In the genomic region with DNA sequence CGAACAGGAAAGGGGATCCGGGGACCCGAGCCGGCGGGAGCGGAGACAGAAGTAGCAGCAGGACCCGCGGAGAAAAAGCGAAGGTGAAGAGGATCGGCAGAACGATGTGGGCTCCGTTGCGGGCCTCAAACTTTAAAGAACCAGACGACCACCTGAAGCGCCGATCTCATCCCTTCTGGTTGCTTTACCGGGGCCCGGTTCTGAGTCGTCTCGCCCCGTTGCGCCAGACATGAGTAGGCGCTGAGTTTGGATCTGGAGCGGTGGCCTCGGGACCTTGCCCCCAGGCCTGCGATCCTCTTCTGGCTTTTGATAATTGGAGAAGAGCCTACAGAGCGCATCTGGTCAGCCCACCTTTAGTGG, we compare ENCODE assay signal across 8 mouse cellular contexts. TPM values are rescaled to one million over a fixed set of nuclear protein-coding genes. Genes with fewer than 3 reads are reported as not detected.
DNase-seq lines count a peak whose midpoint lies in the region; ATAC-seq lines count a peak whose summit lies in the region.
"Had no signal": no experiment of that assay in that cellular context is flagged by ENCODE, and none has a peak within 500 bp of the region (broad histone marks: within the 10 kb centered on the region; RNA-seq: fewer than 3 reads in every experiment).

No protein-coding gene starts in this region.

- H3K4me2 ChIP-seq in liver, embryonic 11.5 days: peak overlapping the region; percentile 69
- H3K4me2 ChIP-seq in forebrain, embryonic 13.5 days: peak overlapping the region; percentile 81
- peak overlapping the region; percentile 99 for H3K4me2 ChIP-seq in limb, embryonic 12.5 days
- peak overlapping the region; percentile 99 for H3K4me2 ChIP-seq in stomach, embryonic 14.5 days (replicated peaks; ENCODE audit: low read depth, low read length)

- peak overlapping the region; percentile 47 for H3K4me3 ChIP-seq in liver, embryonic 11.5 days (ENCODE audit: low read depth, low read length)
- H3K4me3 ChIP-seq in forebrain, embryonic 13.5 days: peak overlapping the region; percentile 94
- peak overlapping the region; percentile 60 for H3K4me3 ChIP-seq in limb, embryonic 12.5 days (replicated peaks)
- H3K4me3 ChIP-seq in stomach, embryonic 14.5 days (ENCODE audit: low read depth, low read length): peak overlapping the region; percentile 62

- no peaks in the 10 kb centered on the region for H3K9me3 ChIP-seq in liver, embryonic 11.5 days (ENCODE audit: control insufficient read depth, low read length)
- H3K9me3 ChIP-seq in forebrain, embryonic 13.5 days (replicated peaks): no peaks in the 10 kb centered on the region
- H3K9me3 ChIP-seq in limb, embryonic 12.5 days: no peaks in the 10 kb centered on the region
- H3K9me3 ChIP-seq in stomach, embryonic 14.5 days (ENCODE audit: control insufficient read depth, low read depth, low read length): no peaks in the 10 kb centered on the region

- H3K4me1 ChIP-seq in liver, embryonic 11.5 days (replicated peaks; ENCODE audit: control insufficient read depth, insufficient read depth, low read length): no peaks in the 10 kb centered on the region
- H3K4me1 ChIP-seq in forebrain, embryonic 13.5 days: peaks cover 48% of the 10 kb centered on the region
- peaks cover 14% of the 10 kb centered on the region for H3K4me1 ChIP-seq in limb, embryonic 12.5 days (replicated peaks)
- H3K4me1 ChIP-seq in stomach, embryonic 14.5 days (ENCODE audit: control insufficient read depth, insufficient read depth, low read length): peaks cover 4% of the 10 kb centered on the region; the same call in 1 of the 2 replicates

- H3K27ac ChIP-seq in liver, embryonic 11.5 days (ENCODE audit: low read depth, low read length): no peak overlapping the region
- peak overlapping the region; percentile 89 for H3K27ac ChIP-seq in forebrain, embryonic 13.5 days
- no peak overlapping the region for H3K27ac ChIP-seq in limb, embryonic 12.5 days
- no peak overlapping the region for H3K27ac ChIP-seq in stomach, embryonic 14.5 days (ENCODE audit: low read length)

- peak; percentile 36 for DNase-seq in liver, embryonic 11.5 days (ENCODE audit: low spot score)
- DNase-seq in liver: no peak
- no peak for DNase-seq in frontal cortex, postnatal 36 days (ENCODE audit: low spot score in 2 of 2)
- DNase-seq in left cerebral cortex, postnatal 36 days (ENCODE audit: low spot score in 2 of 2): no peak

- no peak overlapping the region for H3K9ac ChIP-seq in liver, embryonic 11.5 days (ENCODE audit: low read depth, low read length)
- H3K9ac ChIP-seq in forebrain, embryonic 13.5 days: peak overlapping the region; percentile 97
- peak overlapping the region; percentile 69 for H3K9ac ChIP-seq in limb, embryonic 12.5 days (replicated peaks)
- H3K9ac ChIP-seq in stomach, embryonic 14.5 days (replicated peaks; ENCODE audit: low read depth, low read length): no peak overlapping the region; the same call in 1 of the 2 replicates

- no peaks in the 10 kb centered on the region for H3K36me3 ChIP-seq in liver, embryonic 11.5 days (ENCODE audit: control insufficient read depth, insufficient read depth, low read length)
- H3K36me3 ChIP-seq in forebrain, embryonic 13.5 days (ENCODE audit: poor library complexity, severe bottlenecking): peaks cover 25% of the 10 kb centered on the region
- no peaks in the 10 kb centered on the region for H3K36me3 ChIP-seq in limb, embryonic 12.5 days
- H3K36me3 ChIP-seq in stomach, embryonic 14.5 days (ENCODE audit: control insufficient read depth, insufficient read depth, low read length): no peaks in the 10 kb centered on the region

- intact Hi-C loops in left cerebral cortex, postnatal 36 days (cut with DNase I): loop anchor here (5.0 kb wide), 2 partner anchors 50 to 120 kb away; no protein-coding TSS in a partner anchor

- WGBS in liver, embryonic 11.5 days: 3% methylated on average over 27 of the region's 27 CpGs
- under 1% methylated on average over 27 of the region's 27 CpGs for WGBS in forebrain, embryonic 13.5 days
- under 1% methylated on average over 27 of the region's 27 CpGs for WGBS in limb, embryonic 12.5 days
- 2% methylated on average over 26 of the region's 27 CpGs for WGBS in stomach, embryonic 14.5 days

- no peak for ATAC-seq in liver, embryonic 11.5 days (replicated peaks; ENCODE audit: low FRiP score)
- 0 out of 2 replicates have a peak, but pooled peaks have one; percentile 3 for ATAC-seq in forebrain, embryonic 13.5 days
- ATAC-seq in limb, embryonic 12.5 days (ENCODE audit: insufficient number of reproducible peaks, insufficient read depth, low FRiP score, low TSS enrichment, low read depth): no peak
- ATAC-seq in stomach, embryonic 14.5 days (ENCODE audit: insufficient number of reproducible peaks, insufficient read depth, low FRiP score, low read depth): no peak

- H3K27me3 ChIP-seq in liver, embryonic 11.5 days (replicated peaks; ENCODE audit: control insufficient read depth, insufficient read depth, low read length): peaks cover 78% of the 10 kb centered on the region
- peaks cover 2% of the 10 kb centered on the region; the same call in 1 of the 2 replicates for H3K27me3 ChIP-seq in forebrain, embryonic 13.5 days
- peaks cover 82% of the 10 kb centered on the region for H3K27me3 ChIP-seq in limb, embryonic 12.5 days
- H3K27me3 ChIP-seq in stomach, embryonic 14.5 days (ENCODE audit: control insufficient read depth, insufficient read depth, low read length): peaks cover 19% of the 10 kb centered on the region

RNA-seq across cellular contexts. Expression of a gene that starts 1.5 kb away (rescaled TPM):
- 0.88 and 1.4 TPM in 2 replicates for polyA plus RNA-seq in liver, embryonic 11.5 days (2014; fragmentation: Nextera tagmentation; extraction: Ambion mirVana)
- 40.8 and 41.7 TPM in 2 replicates for polyA plus RNA-seq in forebrain, embryonic 13.5 days (2015; fragmentation: Nextera tagmentation; extraction: Ambion mirVana)
- polyA plus RNA-seq in limb, embryonic 12.5 days (2016; fragmentation: Nextera tagmentation; extraction: Ambion mirVana): 9.4 and 10.0 TPM in 2 replicates
- polyA plus RNA-seq in stomach, embryonic 14.5 days (2014; fragmentation: Nextera tagmentation; extraction: Ambion mirVana): 5.2 and 6.1 TPM in 2 replicates
- 10 to 100 TPM; 12.7 to 20.4 TPM for total RNA-seq in left cerebral cortex, postnatal 36 days (2021)
- total RNA-seq: common myeloid progenitor, adult 5-6 weeks had no signal

RNA-seq across cellular contexts. Expression of a gene that starts 51.7 kb away (rescaled TPM):
- polyA plus RNA-seq in liver, embryonic 11.5 days (2014; fragmentation: Nextera tagmentation; extraction: Ambion mirVana): 22.6 and 24.6 TPM in 2 replicates
- 10.4 and 11.8 TPM in 2 replicates for polyA plus RNA-seq in forebrain, embryonic 13.5 days (2015; fragmentation: Nextera tagmentation; extraction: Ambion mirVana)
- 24.1 and 27.9 TPM in 2 replicates for polyA plus RNA-seq in limb, embryonic 12.5 days (2016; fragmentation: Nextera tagmentation; extraction: Ambion mirVana)
- polyA plus RNA-seq in stomach, embryonic 14.5 days (2014; fragmentation: Nextera tagmentation; extraction: Ambion mirVana): 20.4 and 23.5 TPM in 2 replicates
- 1 to 10 TPM; 3.1 to 6.7 TPM for total RNA-seq in left cerebral cortex, postnatal 36 days (2021)

Comparison
In these comparisons a context has a peak if more than half of its experiments do, and no peak if none do; other contexts are left out.
1. H3K9ac ChIP-seq: peak in forebrain, embryonic 13.5 days (single experiment) and limb, embryonic 12.5 days (single experiment); none in liver, embryonic 11.5 days (single experiment) and stomach, embryonic 14.5 days (single experiment).
2. Peak in every context shown above with its lines, with median percentiles within 50 percentile points of each other: H3K4me2 ChIP-seq and H3K4me3 ChIP-seq.